Mouse (Mus musculus): ENCODE results near the gene Coil.

Coil gene

GRCm38 (mm10) chr11:88970202-88970732, at the start of gene Coil:
TSS of gene Coil (plus strand) at chr11:88970252.
- no peak for DNase-seq (ENCODE audit: low spot score in 2 of 2)

DNA sequence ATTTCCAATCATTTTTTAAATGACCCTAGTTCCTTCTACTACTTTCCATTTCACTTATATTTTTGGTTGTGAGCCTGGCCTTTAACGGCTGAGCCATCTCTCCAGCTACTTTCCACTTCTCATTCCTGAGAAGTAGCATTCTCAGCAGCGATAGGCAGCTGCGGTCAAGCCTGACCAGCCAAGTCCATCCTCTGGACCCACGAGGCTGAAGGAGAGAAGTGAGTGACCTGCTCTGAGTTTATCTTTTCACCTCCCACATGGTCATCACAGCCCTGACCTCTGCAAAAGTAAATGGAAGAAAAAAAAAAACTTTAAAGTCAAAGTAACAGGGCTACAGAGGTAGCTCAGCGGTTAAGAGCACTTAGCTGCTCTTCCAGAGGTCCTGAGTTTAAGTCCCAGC, 43.5 kb upstream of the Coil start:
- no peak for DNase-seq (ENCODE audit: low spot score in 2 of 2)

DNA sequence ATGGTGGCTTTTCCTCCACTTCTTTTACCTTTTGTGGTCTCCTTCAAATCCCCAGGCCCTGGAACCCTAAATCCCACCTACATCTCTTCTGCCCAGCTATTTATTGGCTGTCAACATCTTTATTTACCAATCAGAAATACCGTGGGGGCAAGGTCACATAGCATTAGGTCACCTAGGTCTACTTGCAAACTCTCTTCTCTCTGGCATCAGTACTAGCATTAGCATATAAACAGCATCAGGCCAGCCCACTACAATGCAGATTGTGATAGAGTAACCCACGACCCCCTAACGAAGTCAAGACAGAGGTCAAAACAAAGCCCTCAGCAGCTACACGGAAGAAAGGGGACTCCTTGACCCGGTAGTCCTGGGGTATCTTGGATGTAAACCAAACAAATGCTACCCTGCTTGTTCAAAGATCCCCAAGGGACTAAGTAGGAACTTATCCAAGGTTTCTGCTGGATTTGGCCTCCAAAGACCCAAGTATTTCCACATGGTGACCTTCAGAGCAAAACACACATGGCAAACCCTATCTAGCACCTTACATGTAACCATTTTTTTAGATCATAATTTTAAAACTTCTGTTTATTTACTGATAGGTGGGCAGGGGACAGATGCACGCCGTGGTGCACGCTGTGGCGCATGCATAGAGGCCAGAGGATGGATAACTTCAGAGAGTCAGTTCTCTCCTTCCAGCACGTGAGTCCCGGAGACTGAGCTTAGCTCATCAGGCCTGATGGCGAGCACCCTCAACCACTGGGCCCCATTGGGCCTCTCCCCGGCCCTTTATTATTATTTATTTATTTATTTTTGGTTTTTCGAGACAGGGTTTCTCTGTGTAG, 38.1 kb upstream of the Coil start:
- no peak for DNase-seq (ENCODE audit: low spot score in 2 of 2)

- DNase-seq (ENCODE audit: low spot score in 2 of 2), result no peak
These were observed 37.0 kb upstream of the Coil start for GRCm38 (mm10) chr11:88933030-88933429.

GRCm38 (mm10) chr11:88934089-88935000, 35.7 kb upstream of the Coil start:
- DNase-seq (ENCODE audit: low spot score in 2 of 2), result peak; percentile 44 to 74

DNA sequence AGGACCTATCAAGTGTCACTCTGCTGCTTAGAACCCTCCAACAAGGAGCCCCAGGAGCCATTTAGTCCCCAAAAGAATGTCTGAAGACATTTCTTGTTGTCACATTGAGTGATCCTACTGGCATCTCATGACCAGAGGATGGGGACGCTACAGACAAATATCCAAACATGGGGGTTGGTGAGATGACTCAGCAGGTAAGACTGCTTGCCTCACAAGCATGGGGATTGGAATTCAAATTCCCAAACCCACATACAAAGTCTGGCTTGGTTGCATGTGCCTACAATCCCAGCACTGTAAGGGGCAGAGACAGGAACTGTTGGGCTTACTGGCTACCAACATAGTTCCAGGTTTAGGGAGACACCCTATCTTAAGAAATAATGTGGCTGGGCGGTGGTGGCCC, 32.2 kb upstream of the Coil start:
- DNase-seq (ENCODE audit: low spot score in 2 of 2), result no peak

DNA sequence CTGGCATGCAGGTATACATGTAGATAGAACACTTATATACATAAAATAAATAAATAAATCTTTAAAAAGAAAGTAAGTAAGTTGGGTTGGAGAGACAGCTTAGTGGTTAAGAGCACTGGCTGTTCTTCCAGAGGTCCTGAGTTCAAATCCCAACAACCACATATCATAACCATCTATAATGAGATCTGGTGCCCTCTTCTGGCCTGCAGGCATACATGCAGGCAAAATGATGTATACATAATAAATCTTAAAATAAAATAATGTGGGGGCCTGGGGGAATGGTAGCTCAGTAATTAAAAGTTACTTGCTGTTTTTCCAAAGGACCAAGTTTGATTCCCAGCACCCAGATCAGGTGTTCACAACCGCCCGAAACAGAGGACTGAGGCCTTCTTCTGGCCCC, 31.3 kb upstream of the Coil start:
- no peak for DNase-seq (ENCODE audit: low spot score in 2 of 2)

DNA sequence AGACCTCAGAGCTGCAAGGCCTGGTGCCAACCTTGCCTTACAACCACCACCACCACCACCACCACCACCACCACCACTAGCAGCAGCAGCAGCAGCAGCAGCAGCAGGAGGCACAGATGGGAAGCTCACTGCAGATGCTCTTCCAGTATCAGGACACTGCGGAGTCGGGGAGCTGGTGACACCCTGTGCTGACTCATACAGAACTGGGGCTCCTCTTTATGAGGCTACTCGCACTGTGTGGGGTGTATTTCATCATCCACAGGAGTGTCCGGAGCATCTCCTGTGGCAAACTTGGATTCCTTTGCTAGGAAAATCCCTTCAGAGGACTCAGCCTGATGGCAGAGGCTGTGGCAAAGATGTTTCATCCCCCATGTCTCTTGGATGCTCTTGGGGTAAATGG, 30.4 kb upstream of the Coil start:
- DNase-seq (ENCODE audit: low spot score in 2 of 2), result peak; percentile 13 to 44

DNA sequence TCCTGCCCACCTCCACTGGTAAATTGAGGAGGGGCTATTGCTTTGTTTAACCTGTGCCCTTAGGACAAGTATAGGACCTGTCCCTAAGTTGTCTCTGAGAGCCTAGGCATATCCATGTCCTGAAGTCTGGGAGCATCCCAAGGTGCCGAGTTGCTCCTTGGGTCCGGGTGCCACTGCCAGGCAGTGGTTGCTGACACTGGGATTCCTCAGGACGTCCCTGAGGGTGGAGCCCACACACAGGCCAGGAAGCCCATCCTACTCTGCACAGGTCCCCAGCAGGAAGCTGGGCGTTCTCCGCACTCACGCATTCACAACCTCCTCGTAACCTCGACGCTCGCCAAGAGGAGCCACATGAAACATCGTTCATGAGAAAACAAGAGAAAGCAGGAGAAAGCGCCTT, 28.6 kb upstream of the Coil start:
- DNase-seq (ENCODE audit: low spot score in 2 of 2), result no peak

GRCm38 (mm10) chr11:88945971-88946585, 24.0 kb upstream of the Coil start:
- no peak for DNase-seq (ENCODE audit: low spot score in 2 of 2)

- no peak for DNase-seq (ENCODE audit: low spot score in 2 of 2)
These were observed 21.2 kb upstream of the Coil start for GRCm38 (mm10) chr11:88948896-88949295.

- DNase-seq (ENCODE audit: low spot score in 2 of 2), result no peak
These were observed 20.0 kb upstream of the Coil start for GRCm38 (mm10) chr11:88949802-88950639.

DNA sequence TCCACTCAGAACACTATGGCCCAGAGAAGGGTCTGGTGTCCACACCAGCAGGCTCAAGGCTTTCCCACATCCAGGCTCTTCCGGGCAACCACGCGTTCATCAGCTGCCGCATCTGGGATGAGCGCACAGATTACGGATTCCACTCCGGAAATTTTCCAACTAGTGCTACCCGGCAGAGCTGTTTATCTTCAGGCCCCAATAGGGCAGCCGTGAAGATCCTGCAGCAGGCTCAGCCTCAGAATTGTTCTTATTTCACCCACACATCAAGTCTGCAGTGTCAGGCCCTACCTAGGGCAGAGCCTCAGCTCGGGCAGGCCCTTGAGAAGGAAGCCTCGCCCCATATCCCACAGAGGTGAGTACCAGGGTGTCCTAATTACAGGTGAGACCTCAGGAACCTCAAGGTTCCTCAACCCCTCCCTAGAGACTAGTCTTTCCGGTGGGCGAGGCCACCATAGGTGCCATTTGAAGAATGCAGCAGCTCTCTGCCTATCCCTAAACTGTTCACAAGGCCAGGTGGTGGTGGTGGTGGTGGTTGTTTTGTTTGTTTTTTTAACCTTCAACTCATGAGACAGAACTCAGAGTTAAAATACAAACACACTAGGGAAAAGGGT, 19.3 kb upstream of the Coil start:
- DNase-seq (ENCODE audit: low spot score in 2 of 2), result no peak

DNA sequence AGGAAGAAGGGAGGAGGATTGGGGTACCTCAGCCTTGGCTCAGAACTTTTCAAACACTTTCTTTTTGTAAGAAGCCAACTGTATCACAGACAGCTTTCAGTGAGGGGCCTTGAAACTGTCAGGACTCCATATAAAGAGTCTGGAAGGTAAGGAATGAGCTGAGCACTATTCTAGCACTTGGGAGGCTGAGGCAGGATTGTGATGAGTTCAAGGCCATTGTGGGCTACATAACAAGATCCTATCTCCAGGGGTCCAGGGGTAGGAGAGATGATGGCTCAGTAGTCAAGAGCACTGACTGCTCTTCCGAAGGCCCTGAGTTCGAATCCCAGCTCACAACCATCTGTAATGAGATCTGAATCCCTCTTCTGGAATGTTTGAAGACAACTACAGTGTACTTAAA, 18.5 kb upstream of the Coil start:
- no peak for DNase-seq (ENCODE audit: low spot score in 2 of 2)

- DNase-seq (ENCODE audit: low spot score in 2 of 2), result no peak
These were observed 17.9 kb upstream of the Coil start for GRCm38 (mm10) chr11:88952117-88952516.

GRCm38 (mm10) chr11:88953582-88953981, 16.5 kb upstream of the Coil start:
- DNase-seq (ENCODE audit: low spot score in 2 of 2), result no peak

DNA sequence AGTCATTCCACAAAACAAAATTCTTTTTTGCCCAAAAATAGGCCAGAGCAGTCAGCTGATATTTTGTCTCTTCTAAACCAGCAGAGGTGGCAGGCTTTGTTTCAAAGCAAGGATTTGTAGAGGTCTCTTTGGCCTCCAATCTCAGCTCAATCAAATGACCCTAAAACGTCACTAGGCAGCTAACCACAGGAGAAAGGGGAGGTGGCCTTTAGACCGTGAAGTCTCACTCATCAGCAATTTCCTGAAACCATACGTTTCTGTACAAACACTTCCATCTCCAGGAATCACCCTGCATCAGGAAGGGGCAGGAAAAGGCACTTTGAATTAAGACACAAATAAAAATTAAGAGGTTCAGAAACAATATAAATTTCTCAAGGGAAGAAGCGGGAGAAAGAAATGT, 15.2 kb upstream of the Coil start:
- no peak for DNase-seq (ENCODE audit: low spot score in 2 of 2)

DNA sequence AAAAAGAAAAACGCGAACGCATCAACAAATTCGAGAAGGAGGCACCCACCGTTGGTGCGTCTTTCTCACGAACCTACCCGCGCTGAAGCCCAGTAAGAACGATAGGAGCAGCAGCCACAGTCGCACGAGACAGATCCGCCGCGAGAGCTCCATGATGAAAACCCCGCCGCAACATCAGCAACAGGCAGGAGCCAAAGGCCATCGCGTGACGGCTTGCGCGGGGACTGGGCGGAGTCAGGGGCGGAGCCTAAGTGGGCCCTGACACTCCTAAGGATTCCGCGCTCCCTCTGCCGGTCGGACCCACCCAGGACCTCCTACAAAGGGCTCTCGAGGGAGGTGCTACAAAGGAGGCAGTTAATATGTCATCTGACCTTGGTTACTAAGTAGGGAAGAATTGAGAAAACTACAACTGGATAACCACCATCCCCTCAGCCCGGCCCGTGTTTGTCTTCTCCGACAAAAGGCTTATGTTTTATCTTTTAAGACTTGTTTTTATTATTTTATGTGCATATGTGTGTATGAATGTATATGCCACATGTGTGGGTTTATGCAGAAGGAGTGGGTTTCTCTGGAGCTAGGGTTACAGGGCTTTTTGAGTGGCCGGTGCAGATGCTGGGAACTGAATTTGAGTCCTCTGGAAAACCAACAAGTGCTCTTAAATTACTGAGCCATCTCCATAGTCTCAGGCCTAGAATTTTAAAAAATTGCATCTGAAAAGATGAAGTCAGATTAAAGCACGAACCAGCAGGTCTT, 14.7 kb upstream of the Coil start, which contains the start of gene Scpep1:
Gene Scpep1 (minus strand): TSS at position 249 of the 753 bp plus-strand sequence.
- DNase-seq (ENCODE audit: low spot score in 2 of 2), result peak; percentile 92 to 94

- DNase-seq (ENCODE audit: low spot score in 2 of 2), result no peak
These were observed 11.2 kb upstream of the Coil start for GRCm38 (mm10) chr11:88958851-88959250.

DNA sequence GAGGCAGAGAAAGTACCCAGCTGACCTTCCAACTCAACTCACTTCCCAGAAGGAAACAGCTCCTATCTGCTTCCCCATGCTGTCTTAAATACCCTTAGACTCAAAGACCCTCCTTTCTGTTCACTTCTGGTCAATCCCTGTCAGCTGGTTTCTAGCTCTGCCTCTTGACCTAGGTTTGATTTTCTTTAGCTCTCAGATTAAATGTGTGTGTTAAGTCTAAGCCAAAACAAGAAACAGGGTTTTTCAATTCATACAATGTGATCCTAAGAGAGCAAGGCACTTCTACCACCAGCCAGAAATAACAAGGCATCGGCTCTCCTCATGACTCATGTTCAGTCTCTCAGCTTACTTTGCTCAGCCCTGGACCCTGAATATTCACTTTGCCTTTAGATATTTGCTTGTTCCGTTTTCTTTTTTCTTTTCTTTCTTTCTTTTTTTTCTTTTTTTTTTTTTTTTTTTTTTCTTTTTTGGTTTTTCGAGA, 3.1 kb upstream of the Coil start, which contains the start of gene Elobl:
Gene Elobl (minus strand): TSS at position 51 of the 481 bp plus-strand sequence.
- DNase-seq (ENCODE audit: low spot score in 2 of 2), result no peak
